Mouse (Mus musculus): ENCODE results near the gene Anxa6.

- TF ChIP-seq POLR2A (IDR thresholded peaks at IDR 0.05; ENCODE audit: extremely low read depth, insufficient read depth, low read length) (no peak), CTCF (IDR thresholded peaks at IDR 0.05; ENCODE audit: extremely low read depth, insufficient read depth, low read length) (0 out of 2 replicates have a peak, but pooled peaks have one; percentile 6)
Observed at GRCm38 (mm10) chr11:55041348-55041747, 8.1 kb upstream of the Anxa6 start.
